Mouse (Mus musculus): ENCODE results near the gene D10Jhu81e.

- TF ChIP-seq TAL1 (IDR thresholded peaks at IDR 0.05; ENCODE audit: low read length) = no peak
- TF ChIP-seq GATA1 (IDR thresholded peaks at IDR 0.05; ENCODE audit: low read length) = no peak
Observed at GRCm38 (mm10) chr10:78192933-78193332, 23.4 kb upstream of the D10Jhu81e start.
